Mouse (Mus musculus): ENCODE results near the gene Rbm38.

Gene Rbm38

DNA sequence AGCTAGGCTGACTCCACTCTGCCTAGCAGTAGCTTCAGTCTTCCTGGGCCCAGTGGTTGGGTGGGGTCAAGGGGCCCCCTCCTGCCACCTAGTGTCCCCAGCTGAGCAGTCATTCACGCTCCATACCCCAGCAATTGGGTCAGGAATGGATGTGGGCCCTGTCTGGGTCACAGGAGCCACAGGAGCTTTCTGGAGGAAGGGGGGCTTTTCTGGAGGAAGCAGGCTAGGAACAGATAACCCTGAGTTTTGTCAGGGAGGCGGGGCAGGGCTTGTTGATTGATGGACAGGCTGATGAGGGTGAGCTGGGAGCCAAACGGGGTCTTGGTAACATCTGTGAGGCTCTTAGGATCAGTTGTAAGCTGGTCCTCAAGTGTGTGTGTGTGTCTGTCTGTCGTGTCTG is 16.3 kb downstream of the Rbm38 start:
- in situ Hi-C loops (cut with MboI): no loop called here

DNA sequence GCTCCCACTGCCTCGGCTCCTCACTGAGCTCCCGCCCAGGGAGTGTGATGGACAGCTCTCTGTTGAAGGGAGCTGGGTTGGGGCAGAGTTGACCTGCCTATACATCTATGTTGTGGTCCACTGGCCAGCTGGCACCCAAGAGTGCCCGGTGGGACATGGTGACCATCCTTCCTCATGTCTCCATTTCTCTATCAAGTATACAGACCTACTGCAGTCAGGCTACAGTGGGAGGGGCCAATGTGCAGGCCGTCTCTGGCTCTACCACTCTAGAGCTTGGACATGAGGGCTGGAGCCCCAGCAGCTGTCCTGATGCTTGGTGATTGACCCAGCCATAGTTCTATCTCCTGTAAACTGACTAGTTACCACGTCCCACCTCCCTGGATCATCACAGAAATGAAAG is 17.0 kb downstream of the Rbm38 start:
- in situ Hi-C loops (cut with MboI): no loop called here

DNA sequence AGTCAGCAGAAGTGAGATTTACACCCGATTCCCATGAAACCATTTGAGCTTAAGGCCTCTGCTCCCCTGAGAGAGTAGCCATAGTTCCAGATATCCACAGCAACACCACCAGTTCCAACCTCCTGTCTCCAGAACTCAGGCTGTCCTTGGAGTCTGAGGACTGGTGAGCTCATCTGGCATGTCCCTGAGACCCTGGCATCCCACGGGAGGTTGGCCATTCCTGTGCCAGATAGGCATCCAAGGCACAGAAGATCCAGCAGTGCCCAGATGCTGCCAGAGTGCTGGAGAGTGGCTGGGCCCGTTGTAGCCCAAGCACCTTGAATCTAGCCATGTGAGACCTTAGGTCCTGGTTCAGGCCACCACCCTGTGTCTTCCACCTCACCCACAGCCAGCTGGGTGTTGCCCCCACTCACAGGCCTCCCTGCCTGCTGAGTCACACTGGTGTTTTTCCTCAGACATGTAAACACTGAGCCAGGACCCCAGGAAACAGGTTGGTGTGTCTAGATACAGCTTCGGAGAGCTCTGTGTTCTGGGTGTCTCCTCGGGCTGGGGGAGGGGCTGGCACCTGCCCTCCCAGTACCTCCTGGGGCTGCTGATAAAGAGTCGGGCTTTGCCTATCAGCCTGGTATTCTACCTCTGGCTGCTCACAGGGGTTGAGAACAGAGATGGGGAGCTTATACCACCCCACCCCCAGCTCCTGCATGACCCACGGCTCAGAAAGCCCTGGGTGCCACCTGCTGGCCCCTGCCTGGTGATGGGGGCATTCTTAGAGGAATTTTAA is 17.7 kb downstream of the Rbm38 start:
- in situ Hi-C loops (cut with MboI): no loop called here

DNA sequence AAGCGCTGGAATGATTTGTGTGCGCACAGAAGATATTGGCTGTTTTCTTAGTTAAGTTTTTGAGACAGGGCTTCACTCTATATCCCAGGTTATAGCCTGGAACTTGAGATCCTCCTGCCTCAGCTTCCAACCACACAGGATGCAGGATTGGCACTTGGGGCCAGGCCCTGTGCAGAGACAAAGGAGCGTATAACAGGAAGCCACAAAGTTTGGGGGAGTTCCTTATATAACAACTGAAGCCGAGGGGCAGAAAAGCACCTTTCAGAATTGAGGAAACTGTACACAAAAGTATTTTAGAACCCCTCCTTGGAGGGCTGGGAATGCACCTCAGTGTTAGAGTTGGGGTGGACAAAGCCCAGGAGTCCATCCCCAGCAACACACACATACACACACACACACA is 18.7 kb downstream of the Rbm38 start:
- in situ Hi-C loops (cut with MboI): no loop called here

DNA sequence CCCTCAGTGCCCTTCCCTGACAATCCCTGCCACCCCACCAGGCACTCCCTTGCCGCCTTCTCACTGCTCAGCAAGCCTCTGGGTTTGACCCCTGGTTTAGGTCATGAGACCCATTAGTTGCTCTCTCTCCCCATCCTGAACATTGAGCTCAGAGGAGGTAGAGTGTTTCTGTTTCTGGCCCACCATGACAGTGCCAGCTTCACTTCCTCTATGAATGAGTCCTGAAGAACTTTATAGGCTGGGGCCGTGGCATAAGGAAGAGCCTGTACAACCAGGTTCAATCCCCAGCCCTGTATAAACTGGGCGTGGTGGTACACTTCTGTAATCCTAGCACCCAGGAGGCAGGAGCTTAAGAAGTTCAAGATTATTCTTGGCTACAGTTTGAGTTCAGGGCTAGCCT is 20.5 kb downstream of the Rbm38 start:
- in situ Hi-C loops (cut with MboI): no loop called here

DNA sequence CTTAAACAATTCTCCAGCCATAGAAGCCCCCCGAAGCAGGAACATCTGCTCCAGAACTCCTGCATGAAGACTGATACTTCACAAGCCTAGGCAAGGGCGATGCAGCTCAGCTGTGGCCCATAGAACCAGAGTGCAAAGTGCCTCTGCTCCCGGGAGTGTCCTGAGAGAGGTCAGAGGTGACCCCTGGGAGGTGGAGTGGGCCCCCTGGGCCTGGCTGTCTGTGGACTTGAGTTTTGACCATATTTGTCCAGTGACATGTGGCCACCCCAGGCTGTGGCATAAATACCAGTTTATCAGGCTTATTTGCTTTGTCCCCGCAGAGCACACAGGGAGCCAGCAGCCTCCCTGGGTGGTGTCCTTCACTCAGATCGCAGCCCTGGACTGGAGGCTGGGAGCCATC is 20.9 kb downstream of the Rbm38 start:
- in situ Hi-C loops (cut with MboI): no loop called here

GRCm38 (mm10) chr2:173041893-173042292 is 21.6 kb downstream of the Rbm38 start:
- in situ Hi-C loops (cut with MboI): no loop called here

DNA sequence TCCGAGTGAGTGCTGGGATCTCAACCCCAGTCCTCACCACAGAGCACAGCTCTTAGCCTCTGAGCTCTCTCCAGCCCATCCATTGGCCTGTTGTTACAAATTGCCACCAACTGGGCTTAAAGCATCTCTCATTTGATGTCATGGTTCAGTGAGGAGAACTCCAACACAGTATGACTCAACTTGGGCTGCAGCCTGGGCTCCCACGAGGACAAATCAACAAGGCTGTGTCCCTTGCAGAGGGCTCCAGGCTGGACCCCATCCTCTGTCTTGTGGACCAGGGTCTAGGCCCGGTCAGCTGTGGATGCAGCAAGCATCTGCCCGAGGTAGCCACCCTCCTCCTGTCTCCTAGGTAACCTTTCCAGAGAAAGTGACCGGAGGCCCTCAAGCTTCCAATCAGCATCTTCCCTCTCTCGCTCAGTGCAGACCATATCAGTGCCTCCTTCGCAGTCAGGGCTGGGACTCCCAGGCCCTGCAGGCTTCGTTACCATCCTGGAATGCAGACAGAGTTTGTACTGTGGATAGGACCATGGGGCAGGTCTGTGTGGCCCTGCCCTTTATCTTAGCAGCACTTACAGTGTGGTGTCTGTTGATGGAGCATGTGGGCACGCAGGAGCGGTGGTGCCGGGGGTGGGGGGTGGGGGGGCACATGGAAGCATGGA is 22.3 kb downstream of the Rbm38 start:
- in situ Hi-C loops (cut with MboI): no loop called here

DNA sequence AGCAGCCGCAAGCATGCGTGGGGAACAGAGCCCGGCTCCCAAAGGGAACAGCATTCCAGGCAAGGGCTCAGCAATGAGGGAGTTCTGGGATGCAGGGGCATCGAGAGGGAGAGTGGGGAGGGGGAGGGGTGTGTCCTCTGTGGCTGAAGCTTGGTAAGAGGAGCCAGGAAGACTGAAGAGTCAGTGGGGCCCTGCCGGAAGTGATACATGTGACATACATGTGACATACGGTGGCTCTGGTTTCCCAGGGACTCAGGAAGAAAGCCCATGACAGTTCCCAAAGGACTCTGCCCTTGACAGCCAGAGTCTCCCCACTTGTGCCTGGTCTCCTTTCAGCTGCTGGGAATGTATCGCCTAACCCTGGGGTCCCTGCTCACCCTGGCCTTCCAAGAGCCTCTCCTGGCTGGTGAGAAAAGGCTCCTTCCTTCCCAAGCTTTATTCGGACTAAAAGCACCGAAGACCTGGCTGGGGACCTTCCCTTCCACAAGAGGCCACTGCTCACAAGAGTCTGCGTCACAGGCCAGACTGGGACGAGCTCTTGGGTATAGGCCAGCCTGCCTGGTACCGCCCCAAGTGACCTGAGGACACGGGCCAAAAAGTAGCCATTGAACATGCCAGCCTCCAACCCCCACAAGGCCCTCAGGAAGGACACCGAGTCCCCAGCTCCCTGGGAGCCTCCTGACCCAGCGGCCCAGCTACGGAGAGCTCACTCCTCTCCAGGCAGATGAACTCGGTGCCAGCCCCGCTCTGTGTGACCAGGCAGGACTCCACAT is 24.1 kb downstream of the Rbm38 start:
- in situ Hi-C loops (cut with MboI): no loop called here

GRCm38 (mm10) chr2:173046582-173047297 is 26.4 kb downstream of the Rbm38 start:
- in situ Hi-C loops (cut with MboI): no loop called here

- in situ Hi-C loops (cut with MboI): no loop called here
Observed at GRCm38 (mm10) chr2:173047471-173047870, 27.2 kb downstream of the Rbm38 start.

GRCm38 (mm10) chr2:173048041-173048745 is 27.9 kb downstream of the Rbm38 start:
- in situ Hi-C loops (cut with MboI): no loop called here

- in situ Hi-C loops (cut with MboI): no loop called here
Observed at GRCm38 (mm10) chr2:173049231-173049630, 28.9 kb downstream of the Rbm38 start.

DNA sequence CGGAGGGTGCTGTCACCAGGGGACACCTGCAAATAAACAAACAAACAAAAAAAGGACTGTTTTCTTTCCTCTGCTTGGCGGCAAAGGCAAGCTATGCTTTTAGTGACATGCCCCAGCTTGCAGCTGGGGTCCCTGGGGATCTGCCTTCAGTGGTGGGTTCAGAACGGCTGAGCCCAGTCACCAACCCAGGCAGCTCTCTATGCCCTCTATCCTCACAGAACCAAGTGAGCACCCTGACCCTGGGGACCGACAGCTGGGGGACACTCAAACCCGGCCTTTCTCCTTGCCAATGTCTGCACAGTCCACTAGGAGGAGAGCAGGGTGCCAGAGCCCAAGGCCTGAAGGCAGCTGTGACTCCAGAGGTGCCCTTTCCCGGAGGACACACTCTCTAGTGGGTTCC is 29.5 kb downstream of the Rbm38 start:
- in situ Hi-C loops (cut with MboI): no loop called here

- in situ Hi-C loops (cut with MboI): no loop called here
Observed at GRCm38 (mm10) chr2:173050604-173051382, 30.5 kb downstream of the Rbm38 start.

DNA sequence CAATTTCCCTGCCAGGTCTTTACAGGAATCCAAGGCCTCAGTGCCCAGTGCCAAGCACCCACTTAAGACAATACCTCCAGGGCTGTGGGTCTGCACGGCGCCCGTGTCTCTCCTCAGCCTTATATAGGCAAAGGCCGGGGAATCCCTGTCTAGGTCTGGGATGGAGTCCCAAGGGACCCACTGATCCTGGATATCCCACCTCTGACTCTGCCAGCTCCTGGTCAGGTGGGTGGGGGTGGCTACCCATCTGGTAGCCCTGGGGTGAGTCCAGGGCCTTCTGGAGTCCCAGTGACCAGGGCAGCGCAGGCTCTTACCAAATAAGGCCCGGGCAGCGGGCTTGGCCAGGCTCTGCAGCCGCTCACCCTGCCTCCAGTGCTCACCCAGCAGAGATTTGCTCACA is 32.6 kb downstream of the Rbm38 start:
- in situ Hi-C loops (cut with MboI): no loop called here

GRCm38 (mm10) chr2:173053846-173054245 is 33.5 kb downstream of the Rbm38 start:
- in situ Hi-C loops (cut with MboI): no loop called here

GRCm38 (mm10) chr2:173056303-173056881 is 36.1 kb downstream of the Rbm38 start:
- in situ Hi-C loops (cut with MboI): no loop called here

- in situ Hi-C loops (cut with MboI): no loop called here
Observed at GRCm38 (mm10) chr2:173056882-173057315, 36.6 kb downstream of the Rbm38 start.

DNA sequence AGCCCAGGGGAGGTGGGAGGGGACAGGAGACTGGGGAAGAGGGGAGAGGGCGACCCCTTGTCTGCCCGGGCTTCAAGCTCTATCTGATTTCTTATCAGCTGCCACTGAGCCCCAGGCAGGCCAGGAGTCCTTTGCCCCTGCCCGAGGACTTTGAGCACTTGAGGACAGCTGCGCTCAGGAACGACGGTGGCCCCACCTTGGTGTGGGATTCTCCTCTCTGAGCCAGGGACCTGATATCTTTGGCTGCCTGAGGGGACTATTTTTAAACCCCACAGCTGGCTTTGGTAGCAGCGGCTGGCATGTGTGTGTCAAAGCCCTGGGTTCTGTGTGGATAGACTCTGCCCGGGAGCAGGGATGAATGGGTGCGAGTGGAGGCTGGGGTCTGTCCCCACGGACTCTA is 37.3 kb downstream of the Rbm38 start:
- in situ Hi-C loops (cut with MboI): no loop called here

Data from mature B cell (primary cell).